Mouse (Mus musculus) brain, embryonic 14.5 days (tissue): ENCODE measurements around the gene Bicra.

Experiments
- CTCF ChIP-seq: fragments of 200-500 bp; IDR thresholded peaks from 2 replicates; pipeline ENCODE4 v1.5.1; 2012; ENCODE audit warnings: inconsistent platforms, mild to moderate bottlenecking, moderate library complexity, borderline replicate concordance; ENCODE audit not compliant: insufficient read depth, insufficient read length; ENCODE audit errors: extremely low read depth
- POLR2A ChIP-seq: fragments of 200-500 bp; IDR thresholded peaks from 2 replicates; pipeline ENCODE4 v1.6.1; 2012; ENCODE audit warnings: mild to moderate bottlenecking, inconsistent platforms, borderline replicate concordance; ENCODE audit not compliant: poor library complexity, insufficient read depth, insufficient read length, severe bottlenecking; ENCODE audit errors: extremely low read depth

DNA sequence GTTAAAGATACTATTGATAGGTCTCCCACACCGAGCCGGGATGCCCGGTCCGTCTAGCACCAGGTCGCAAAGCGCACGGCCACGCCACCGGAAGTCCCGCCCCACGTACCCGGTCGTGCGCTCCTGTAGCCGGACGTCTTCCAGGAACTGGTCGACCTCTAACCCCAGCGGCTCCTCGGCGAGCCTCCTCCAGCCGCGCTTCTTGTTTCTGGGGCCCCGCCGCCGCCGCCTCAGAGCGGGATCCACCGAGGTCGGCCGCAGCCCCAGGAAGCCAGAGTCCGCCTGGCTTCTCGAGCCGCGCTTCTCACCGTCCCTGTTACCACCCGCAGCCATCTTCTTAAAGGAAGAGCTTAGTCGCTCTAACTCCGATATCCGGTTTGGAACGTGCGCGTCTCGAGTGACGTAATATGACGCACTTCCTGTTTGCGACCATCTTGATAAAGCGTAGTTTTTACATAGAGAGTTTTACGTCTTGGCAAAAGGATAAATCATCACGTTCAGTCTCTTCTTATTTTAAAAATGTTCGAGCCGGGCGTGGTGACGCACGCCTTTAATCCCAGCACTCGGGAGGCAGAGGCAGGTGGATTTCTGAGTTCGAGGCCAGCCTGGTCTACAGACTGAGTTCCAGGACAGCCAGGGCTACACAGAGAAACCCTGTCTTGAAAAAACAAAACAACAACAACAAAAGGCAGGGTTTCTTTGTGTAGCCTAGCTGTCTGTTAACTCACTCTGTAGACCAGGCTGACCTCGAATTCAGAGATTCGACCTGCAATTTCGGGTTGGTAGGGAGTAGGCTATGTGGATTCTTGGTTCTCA lies 101.8 kb downstream of the Bicra start, which contains the start of gene Nop53:
- no peak for TF ChIP-seq CTCF
- TF ChIP-seq POLR2A = no peak; the same call in 1 of the 2 replicates
